Mouse (Mus musculus): ENCODE results near the gene 6030408B16Rik.

GRCm38 (mm10) chr15:101258420-101258819 lies 34.6 kb upstream of the 6030408B16Rik start:
- TF ChIP-seq CTCF (IDR thresholded peaks at IDR 0.05; ENCODE audit: low read depth): no peak
- TF ChIP-seq EP300 (IDR thresholded peaks at IDR 0.05; ENCODE audit: low read depth): no peak
